Mouse (Mus musculus) granulocyte monocyte progenitor cell, adult 5-6 weeks (primary cell): ENCODE results near the gene Magea2. TPM values are rescaled to one million over a fixed set of nuclear protein-coding genes. Genes with fewer than 3 reads are reported as not detected.
"Not testable (repeated sequence)": the region's sequence is repeated elsewhere in the genome, so short reads cannot be mapped to it uniquely, and the experiment has no call there.

ENCODE experiments used
- ATAC-seq: replicated peaks from 2 replicates; pipeline ENCODE4 v1.8.0; 2016; ENCODE audit warnings: mild to moderate bottlenecking, moderate TSS enrichment, inconsistent platforms; ENCODE audit not compliant: poor library complexity, severe bottlenecking
- total RNA-seq, 2 experiments: library from RNA; stranded (forward) in 1 of 2; stranded (reverse) in 1 of 2; fragments of 200-712, 200-1000 nt in 1 of 2; fragments of >200 nt in 1 of 2; fragmentation: Nextera tagmentation in 1 of 2; gene quantifications; 2 replicates each; pipeline ENCODE4 v1.2.3; 2014 to 2017

Gene Magea2
- total RNA-seq (2014; fragmentation: Nextera tagmentation) = not detected in 2 replicates
- not detected in 2 replicates for total RNA-seq (2017)

- ATAC-seq = not testable (repeated sequence)
Measured at GRCm38 (mm10) chrX:155093566-155093965, at the start of gene Magea2. Gene Magea2, minus strand, starts transcription at chrX:155093666.

GRCm38 (mm10) chrX:155128312-155128711, 34.8 kb upstream of the Magea2 start, which contains the start of gene Cldn34b2:
Gene Cldn34b2, minus strand, starts transcription at chrX:155128412.
- ATAC-seq = not testable (repeated sequence)

GRCm38 (mm10) chrX:155098024-155098423, 4.6 kb upstream of the Magea2 start:
- no peak; the same call in 1 of the 2 replicates for ATAC-seq

- not testable (repeated sequence) for ATAC-seq
Measured at GRCm38 (mm10) chrX:155089693-155090092, 3.8 kb downstream of the Magea2 start, which contains the start of gene Magea1. Gene Magea1, minus strand, starts transcription at chrX:155089793.

DNA sequence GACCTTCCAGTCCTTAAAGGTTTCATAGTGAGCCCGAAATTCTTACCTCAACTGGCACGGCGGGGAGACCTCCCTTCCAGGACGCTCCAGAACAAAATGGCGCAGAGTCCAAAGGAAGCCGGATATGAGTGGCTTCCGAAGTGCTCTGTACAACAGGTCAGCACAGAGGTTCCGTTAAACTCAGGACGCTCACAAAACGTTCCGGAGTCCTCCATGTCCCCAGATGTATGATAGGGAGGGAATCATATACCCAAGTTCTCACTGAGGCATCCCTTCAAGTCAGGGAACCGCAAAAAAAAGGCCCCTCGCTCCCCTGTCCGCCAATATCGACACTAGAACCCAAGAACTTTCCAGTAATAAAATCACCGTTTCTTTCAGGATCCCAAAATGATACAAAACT, 30.4 kb downstream of the Magea2 start, which contains the start of gene Magea5:
TSS of gene Magea5 (minus strand) at position 101 of the 400 bp plus-strand sequence.
- not testable (repeated sequence) for ATAC-seq

DNA sequence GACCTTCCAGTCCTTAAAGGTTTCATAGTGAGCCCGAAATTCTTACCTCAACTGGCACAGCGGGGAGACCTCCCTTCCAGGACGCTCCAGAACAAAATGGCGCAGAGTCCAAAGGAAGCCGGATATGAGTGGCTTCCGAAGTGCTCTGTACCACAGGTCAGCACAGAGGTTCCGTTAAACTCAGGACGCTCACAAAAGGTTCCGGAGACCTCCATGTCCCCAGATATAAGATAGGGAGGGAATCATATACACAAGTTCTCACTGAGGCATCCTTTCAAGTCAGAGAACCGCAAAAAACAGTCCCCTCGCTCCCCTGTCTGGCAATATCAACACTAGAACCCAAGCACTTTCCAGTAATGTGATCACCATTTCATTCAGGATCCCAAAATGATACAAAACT, 97.7 kb downstream of the Magea2 start, which contains the start of gene Magea8:
TSS of gene Magea8 (minus strand) at position 101 of the 400 bp plus-strand sequence.
- not testable (repeated sequence) for ATAC-seq

Other genes with a start within 250 kb of the Magea2 start
- not detected in 2 replicates for gene Cldn34b1, start 203.4 kb downstream of the Magea2 start, total RNA-seq (2014; fragmentation: Nextera tagmentation)
- gene Cldn34b1, start 203.4 kb downstream of the Magea2 start, total RNA-seq (2017) = not detected in 2 replicates
- gene Magea6, start 157.7 kb downstream of the Magea2 start, total RNA-seq (2014; fragmentation: Nextera tagmentation) = not detected in 2 replicates
- not detected in 2 replicates for gene Magea6, start 157.7 kb downstream of the Magea2 start, total RNA-seq (2017)
- not detected in 2 replicates for gene Magea3, start 144.2 kb downstream of the Magea2 start, total RNA-seq (2014; fragmentation: Nextera tagmentation)
- not detected in 2 replicates for gene Magea3, start 144.2 kb downstream of the Magea2 start, total RNA-seq (2017)
- gene Magea8, start 97.8 kb downstream of the Magea2 start, total RNA-seq (2014; fragmentation: Nextera tagmentation) = not detected in 2 replicates
- not detected in 2 replicates for gene Magea8, start 97.8 kb downstream of the Magea2 start, total RNA-seq (2017)
- not detected in 2 replicates for gene Magea5, start 30.5 kb downstream of the Magea2 start, total RNA-seq (2014; fragmentation: Nextera tagmentation)
- not detected in 2 replicates for gene Magea5, start 30.5 kb downstream of the Magea2 start, total RNA-seq (2017)
- gene Magea1, start 3.9 kb downstream of the Magea2 start, total RNA-seq (2014; fragmentation: Nextera tagmentation) = not detected in 2 replicates
- not detected in 2 replicates for gene Magea1, start 3.9 kb downstream of the Magea2 start, total RNA-seq (2017)
- not detected in 2 replicates for gene Cldn34b2, start 34.7 kb upstream of the Magea2 start, total RNA-seq (2014; fragmentation: Nextera tagmentation)
- not detected in 2 replicates for gene Cldn34b2, start 34.7 kb upstream of the Magea2 start, total RNA-seq (2017)
- gene Sat1, start 122.8 kb upstream of the Magea2 start, total RNA-seq (2014; fragmentation: Nextera tagmentation) = 129 and 147 TPM in 2 replicates
- gene Sat1, start 122.8 kb upstream of the Magea2 start, total RNA-seq (2017) = 321 and 354 TPM in 2 replicates
- gene Acot9, start 168.8 kb upstream of the Magea2 start, total RNA-seq (2014; fragmentation: Nextera tagmentation) = 43.2 and 51.1 TPM in 2 replicates
- 74.7 and 77.0 TPM in 2 replicates for gene Acot9, start 168.8 kb upstream of the Magea2 start, total RNA-seq (2017)
- 38.6 and 49.1 TPM in 2 replicates for gene Prdx4, start 247.1 kb upstream of the Magea2 start, total RNA-seq (2014; fragmentation: Nextera tagmentation)
- 35.9 and 40.9 TPM in 2 replicates for gene Prdx4, start 247.1 kb upstream of the Magea2 start, total RNA-seq (2017)